Mouse (Mus musculus) embryonic fibroblast, embryonic 13.5 days (primary cell): Measurements from ENCODE around the gene Paqr3.

Source experiments
- CTCF ChIP-seq: IDR thresholded peaks from 2 replicates; pipeline ENCODE4 v1.5.1; 2011; ENCODE audit warnings: mild to moderate bottlenecking, control low read depth, low read length, moderate library complexity, borderline replicate concordance; ENCODE audit not compliant: insufficient read depth
- POLR2A ChIP-seq: IDR thresholded peaks from 2 replicates; pipeline ENCODE4 v1.6.1; 2011; ENCODE audit warnings: low read depth, mild to moderate bottlenecking, control low read depth, low read length, moderate library complexity

DNA sequence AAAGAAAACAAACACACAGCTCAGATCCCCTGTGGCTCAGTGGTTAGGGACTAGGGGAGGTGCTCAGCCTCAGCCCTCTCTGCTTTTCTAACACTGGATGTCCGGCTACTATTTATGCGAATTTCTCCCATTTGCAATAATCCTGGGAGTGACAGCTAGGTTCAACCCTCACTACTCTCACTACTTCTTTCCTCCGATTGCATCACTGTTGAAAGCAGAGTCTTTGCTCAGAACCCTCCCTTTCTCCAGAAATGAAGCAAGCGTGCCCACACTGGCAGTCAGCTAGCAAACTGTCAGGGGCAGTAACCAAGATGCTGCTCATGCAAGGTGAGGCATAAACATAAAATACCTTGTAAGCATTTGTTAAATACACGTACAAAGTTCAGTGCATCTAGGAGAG, 3.1 kb downstream of the Paqr3 start:
- no peak for TF ChIP-seq CTCF
- peak; percentile 48; the same call in 1 of the 2 replicates for TF ChIP-seq POLR2A
